Mouse (Mus musculus) forebrain, embryonic 13.5 days (tissue): ENCODE measurements at regions not wholly inside any gene's neighbourhood (a gene's known extent, or its start where the extent isn't known, plus 50 kb on each side); places are given as distances from the start of the nearest gene placed in this dataset.

Experiments
- ATAC-seq: fragments of 200-750 bp; cut with Nextera tagmentation; 2 replicates; pipeline ENCODE4 v1.8.0; 2017
- H3K27ac ChIP-seq: fragments of 300-500 bp; sonication (generic); 2 replicates; pipeline ENCODE4 v1.5.1; 2015; ENCODE audit warnings: inconsistent platforms, mild to moderate bottlenecking, moderate library complexity
- H3K27me3 ChIP-seq: fragments of 300-500 bp; sonication (generic); 2 replicates; pipeline ENCODE4 v1.6.1; 2015; ENCODE audit warnings: mild to moderate bottlenecking, inconsistent platforms
- H3K36me3 ChIP-seq: fragments of 300-500 bp; sonication (generic); 2 replicates; pipeline ENCODE4 v1.6.1; 2015; ENCODE audit warnings: mild to moderate bottlenecking, inconsistent platforms; ENCODE audit not compliant: poor library complexity, severe bottlenecking
- H3K4me1 ChIP-seq: fragments of 300-500 bp; sonication (generic); 2 replicates; pipeline ENCODE4 v1.6.1; 2015; ENCODE audit warnings: inconsistent platforms
- H3K4me2 ChIP-seq: fragments of 300-500 bp; sonication (generic); 2 replicates; pipeline ENCODE4 v1.6.1; 2015; ENCODE audit warnings: inconsistent platforms, mild to moderate bottlenecking, moderate library complexity
- H3K4me3 ChIP-seq: fragments of 300-500 bp; sonication (generic); 2 replicates; pipeline ENCODE4 v1.5.1; 2015; ENCODE audit warnings: mild to moderate bottlenecking, inconsistent platforms
- H3K9ac ChIP-seq: fragments of 300-500 bp; sonication (generic); 2 replicates; pipeline ENCODE4 v1.6.1; 2015; ENCODE audit warnings: mild to moderate bottlenecking, inconsistent platforms
- H3K9me3 ChIP-seq: fragments of 300-500 bp; sonication (generic); replicated peaks from 2 replicates; pipeline ENCODE4 v1.6.1; 2016; ENCODE audit warnings: inconsistent platforms
- WGBS: fragments of 180-500 bp; shearing (Covaris S2); methylation state at CpG from one replicate; pipeline ENCODE4 v1.1.7; 2015; 5-methylcytosine and 5-hydroxymethylcytosine counted together

DNA sequence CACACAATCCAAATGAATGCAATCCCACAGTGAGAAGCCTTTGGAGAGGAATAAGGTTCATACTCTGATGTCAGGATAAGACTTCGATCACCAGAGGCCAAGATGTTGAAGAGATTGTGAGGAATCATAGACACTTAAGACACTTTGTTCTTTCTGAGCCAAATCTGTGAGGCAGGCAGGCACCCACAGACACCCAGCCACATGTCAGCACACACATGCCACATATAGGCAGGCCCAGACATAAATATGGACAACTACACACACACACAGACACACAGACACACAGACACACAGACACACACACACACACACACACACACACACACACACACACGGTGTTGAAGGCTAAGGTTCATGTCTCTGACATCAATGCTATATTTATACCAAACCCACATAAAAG, 185.1 kb upstream of the Frmd6 start:
- Histone ChIP-seq H3K4me2 (no peak overlapping the region), H3K9me3 (no peaks in the 10 kb centered on the region), H3K36me3 (no peaks in the 10 kb centered on the region), H3K4me3 (no peak overlapping the region), H3K27ac (no peak overlapping the region), H3K4me1 (no peaks in the 10 kb centered on the region), H3K27me3 (no peaks in the 10 kb centered on the region), H3K9ac (no peak overlapping the region)
- ATAC-seq: no peak
- WGBS: 90% methylated on average over 2 of the region's 2 CpGs

DNA sequence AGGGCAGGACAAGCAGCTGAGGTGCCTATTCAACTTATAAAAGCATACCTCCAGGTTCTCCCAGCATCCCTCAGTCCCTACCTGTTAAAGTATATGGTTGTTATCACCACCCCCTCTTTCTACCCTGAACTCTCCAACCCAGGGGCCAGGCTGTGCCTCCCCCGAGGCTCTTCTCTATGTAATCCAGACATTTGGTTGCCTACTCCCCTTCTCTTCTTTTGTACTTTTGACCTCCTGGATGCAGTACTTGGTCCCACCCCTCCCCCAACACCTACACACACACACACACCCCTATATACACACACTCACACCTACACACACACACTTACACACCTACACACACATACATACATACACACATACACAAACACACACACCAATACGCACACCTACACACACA, 180.4 kb upstream of the Frmd6 start:
- Histone ChIP-seq H3K9me3 (no peaks in the 10 kb centered on the region), H3K4me2 (no peak overlapping the region), H3K27me3 (no peaks in the 10 kb centered on the region), H3K9ac (no peak overlapping the region), H3K4me3 (no peak overlapping the region), H3K36me3 (no peaks in the 10 kb centered on the region), H3K4me1 (no peaks in the 10 kb centered on the region), H3K27ac (no peak overlapping the region)
- no peak for ATAC-seq
- 93% methylated on average over 2 of the region's 2 CpGs for WGBS

DNA sequence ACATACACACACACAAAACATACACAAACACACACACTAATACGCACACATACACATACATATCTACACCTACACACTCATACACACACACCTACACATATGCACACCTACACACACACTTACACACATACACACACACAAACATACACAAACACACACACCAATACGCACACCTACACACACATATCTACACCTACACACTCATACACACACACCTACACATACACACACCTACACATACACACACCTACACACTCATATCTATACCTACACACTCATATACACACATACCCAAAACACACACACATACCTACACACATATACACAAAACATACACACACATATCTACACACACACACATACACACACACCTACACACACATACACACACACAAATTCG, 179.9 kb upstream of the Frmd6 start:
- WGBS: 66% methylated on average over 3 of the region's 3 CpGs
- ATAC-seq: no peak

DNA sequence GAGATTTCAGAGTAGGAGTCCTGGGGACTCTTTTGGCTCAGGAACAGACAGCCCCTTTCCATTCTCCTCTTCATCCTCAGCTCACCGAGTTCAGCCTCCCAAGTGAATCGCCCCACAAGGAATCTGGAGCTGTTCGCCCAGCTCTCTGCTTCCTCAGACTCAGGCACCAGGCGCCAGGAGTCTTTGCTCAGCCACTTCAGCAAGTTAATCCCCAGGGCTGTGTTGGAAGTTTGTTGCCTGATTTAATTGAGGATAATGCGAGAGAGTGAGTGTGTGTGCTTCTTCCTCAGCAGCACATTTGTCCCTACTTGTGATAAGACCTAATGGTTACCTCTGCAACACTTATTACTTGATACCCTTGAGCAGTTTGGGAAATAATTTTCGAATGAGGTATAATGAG, 177.8 kb upstream of the Frmd6 start:
- H3K27me3 ChIP-seq: no peaks in the 10 kb centered on the region
- no peaks in the 10 kb centered on the region for H3K36me3 ChIP-seq
- 35% methylated on average over 6 of the region's 6 CpGs for WGBS
- H3K27ac ChIP-seq: no peak overlapping the region
- H3K4me1 ChIP-seq: no peaks in the 10 kb centered on the region
- H3K9ac ChIP-seq: no peak overlapping the region
- H3K4me3 ChIP-seq: no peak overlapping the region
- H3K4me2 ChIP-seq: no peak overlapping the region
- no peak for ATAC-seq
- no peaks in the 10 kb centered on the region for H3K9me3 ChIP-seq

More for the DNA sequence above, 179.9 kb upstream of the Frmd6 start:
- Histone ChIP-seq H3K27ac (no peak overlapping the region), H3K27me3 (no peaks in the 10 kb centered on the region), H3K4me1 (no peaks in the 10 kb centered on the region), H3K9me3 (no peaks in the 10 kb centered on the region), H3K9ac (no peak overlapping the region), H3K4me3 (no peak overlapping the region), H3K4me2 (no peak overlapping the region), H3K36me3 (no peaks in the 10 kb centered on the region)

DNA sequence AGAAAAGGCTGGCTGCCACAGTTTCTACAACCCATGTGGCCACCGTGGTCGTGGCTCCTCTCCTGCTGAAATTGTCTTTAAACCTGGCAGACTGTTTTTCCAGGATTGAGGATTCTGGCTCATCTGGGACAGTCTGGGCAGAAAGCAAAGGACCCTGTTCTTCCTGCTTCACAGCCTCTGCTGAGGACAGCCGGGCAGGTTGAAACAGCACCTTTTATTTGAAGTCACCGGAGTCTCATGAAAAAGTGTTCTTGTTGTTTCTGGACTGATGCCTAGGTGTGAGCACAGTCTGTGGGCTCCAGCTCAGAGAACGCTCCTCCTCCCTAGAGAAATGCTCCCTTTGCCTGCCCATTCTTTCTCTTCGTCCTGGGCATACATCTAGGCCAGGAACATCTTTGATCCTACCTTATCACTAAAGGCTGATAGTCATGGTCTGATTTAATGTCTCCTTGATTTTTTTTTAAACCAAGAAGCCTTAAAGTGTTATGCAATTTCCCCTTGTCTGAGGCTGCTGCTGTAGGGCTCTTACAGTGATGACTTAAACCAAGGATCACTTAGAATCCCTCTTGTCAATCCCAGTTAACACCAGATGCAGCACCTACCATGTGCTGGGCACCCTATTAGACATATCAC, 177.0 kb upstream of the Frmd6 start:
- H3K27me3 ChIP-seq: no peaks in the 10 kb centered on the region
- H3K27ac ChIP-seq: no peak overlapping the region
- no peak overlapping the region for H3K9ac ChIP-seq
- H3K4me1 ChIP-seq: no peaks in the 10 kb centered on the region
- WGBS: 84% methylated on average over 6 of the region's 6 CpGs
- H3K4me3 ChIP-seq: no peak overlapping the region
- no peak for ATAC-seq
- no peaks in the 10 kb centered on the region for H3K9me3 ChIP-seq
- H3K36me3 ChIP-seq: no peaks in the 10 kb centered on the region
- no peak overlapping the region for H3K4me2 ChIP-seq

DNA sequence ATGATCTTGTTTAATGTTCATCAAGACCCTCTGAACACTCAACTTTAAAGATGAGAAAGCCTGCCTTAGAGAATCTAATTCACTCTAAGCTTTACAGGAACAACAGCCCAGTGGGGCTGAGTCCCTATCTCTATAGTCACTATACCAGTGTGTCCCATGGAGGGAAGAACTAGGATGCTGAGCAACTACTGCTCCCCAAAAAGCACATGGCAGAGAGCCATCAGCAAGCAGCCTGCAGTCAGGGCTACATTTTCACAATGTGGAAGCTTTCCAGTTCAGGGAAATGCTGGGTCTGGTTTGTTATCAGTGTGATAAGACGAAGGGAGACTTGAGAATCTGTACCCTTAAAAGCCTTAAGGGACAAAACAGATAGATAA, 176.5 kb upstream of the Frmd6 start:
- no peak for ATAC-seq
- H3K9me3 ChIP-seq: no peaks in the 10 kb centered on the region

DNA sequence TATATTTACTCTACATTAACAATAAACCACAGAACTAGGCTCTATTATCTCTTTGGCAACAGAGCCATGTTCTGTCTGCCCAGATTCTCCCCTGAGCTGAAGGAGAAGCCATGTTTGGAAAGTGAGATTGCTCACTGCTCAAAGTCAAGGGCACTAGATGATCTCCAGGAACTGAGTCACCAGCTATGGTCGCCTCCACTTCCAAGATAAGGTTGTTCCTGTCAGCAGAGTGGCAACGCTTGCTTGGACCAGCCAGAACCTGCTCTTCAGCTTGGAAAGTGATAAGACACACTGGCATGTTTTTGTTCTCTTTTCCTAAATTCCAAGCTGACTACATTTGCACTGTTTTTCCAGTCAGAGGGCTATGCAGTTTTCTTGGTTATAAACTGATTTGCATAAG, 175.6 kb upstream of the Frmd6 start:
- Histone ChIP-seq H3K36me3 (no peaks in the 10 kb centered on the region), H3K4me3 (no peak overlapping the region), H3K27ac (no peak overlapping the region), H3K4me1 (no peaks in the 10 kb centered on the region), H3K9me3 (no peaks in the 10 kb centered on the region), H3K9ac (no peak overlapping the region), H3K4me2 (no peak overlapping the region), H3K27me3 (no peaks in the 10 kb centered on the region)
- no peak for ATAC-seq
- 85% methylated on average over 2 of the region's 2 CpGs for WGBS

More for the DNA sequence above, 176.5 kb upstream of the Frmd6 start:
- Histone ChIP-seq H3K4me3 (no peak overlapping the region), H3K4me1 (no peaks in the 10 kb centered on the region), H3K27me3 (no peaks in the 10 kb centered on the region), H3K4me2 (no peak overlapping the region), H3K27ac (no peak overlapping the region), H3K36me3 (no peaks in the 10 kb centered on the region), H3K9ac (no peak overlapping the region)
- WGBS: 91% methylated on average over 1 of the region's 1 CpGs

DNA sequence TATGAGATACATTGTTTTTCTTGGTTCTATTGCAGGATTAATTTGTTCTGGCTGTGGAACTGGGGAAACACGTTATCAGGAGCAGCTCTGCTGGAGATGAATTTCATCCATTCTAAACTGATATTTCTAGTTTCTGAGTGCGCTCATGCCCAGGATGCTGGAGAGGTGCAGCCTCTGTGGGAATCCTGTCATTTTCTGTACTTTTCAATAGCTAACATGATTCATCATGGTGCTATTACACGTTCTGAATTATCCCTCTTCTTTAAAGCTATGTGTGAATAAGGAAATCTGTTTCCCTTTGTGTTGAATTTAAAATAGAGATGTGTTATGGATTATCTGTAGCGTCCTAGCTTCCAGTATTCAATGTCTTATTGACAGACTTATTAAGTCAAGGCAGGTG, 174.8 kb upstream of the Frmd6 start:
- Histone ChIP-seq H3K4me1 (no peaks in the 10 kb centered on the region), H3K27me3 (no peaks in the 10 kb centered on the region), H3K9ac (no peak overlapping the region), H3K4me2 (no peak overlapping the region), H3K27ac (no peak overlapping the region), H3K4me3 (no peak overlapping the region), H3K36me3 (no peaks in the 10 kb centered on the region), H3K9me3 (no peaks in the 10 kb centered on the region)
- 77% methylated on average over 4 of the region's 4 CpGs for WGBS
- no peak for ATAC-seq

DNA sequence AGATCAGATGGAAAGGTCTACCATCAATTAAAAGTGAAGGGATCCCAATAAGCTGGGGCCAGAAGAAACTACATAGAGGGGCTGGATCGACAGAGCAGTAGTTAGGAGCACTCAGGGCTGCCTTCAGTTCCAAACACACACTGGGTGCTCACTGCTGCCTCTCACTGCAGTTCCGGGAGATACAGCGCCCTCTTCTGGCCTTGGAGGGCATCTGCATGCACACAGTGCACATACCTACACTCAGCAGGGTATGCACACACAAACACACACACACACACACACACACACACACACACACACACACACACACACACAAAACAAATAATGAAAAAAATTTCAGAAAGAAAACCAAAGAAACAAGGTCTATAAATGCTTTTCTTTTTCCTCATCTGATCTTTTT, 172.6 kb upstream of the Frmd6 start:
- 87% methylated on average over 3 of the region's 3 CpGs for WGBS
- ATAC-seq: no peak
- Histone ChIP-seq H3K27ac (no peak overlapping the region), H3K4me3 (no peak overlapping the region), H3K9me3 (no peaks in the 10 kb centered on the region), H3K4me2 (no peak overlapping the region), H3K4me1 (no peaks in the 10 kb centered on the region), H3K27me3 (no peaks in the 10 kb centered on the region), H3K9ac (no peak overlapping the region), H3K36me3 (no peaks in the 10 kb centered on the region)

DNA sequence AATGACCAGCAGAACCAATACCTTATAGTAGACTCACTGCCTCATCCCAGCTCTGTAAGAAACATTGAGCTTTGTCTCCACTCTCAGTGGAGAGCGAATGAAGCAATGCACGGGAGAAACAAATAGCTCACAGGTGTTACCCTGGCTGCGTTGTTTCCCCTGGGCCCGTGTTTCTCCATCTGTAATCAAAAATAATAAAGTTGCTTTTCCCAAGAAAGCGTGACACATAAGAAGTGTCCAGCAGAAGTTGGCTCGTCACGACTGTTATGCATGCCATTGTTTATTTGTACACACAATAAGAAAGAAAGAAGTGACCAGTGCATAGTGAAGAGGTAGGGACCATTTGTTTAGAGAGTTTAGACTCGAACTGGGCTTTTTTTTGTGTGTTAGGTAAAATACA, 171.3 kb upstream of the Frmd6 start:
- Histone ChIP-seq H3K4me2 (no peak overlapping the region), H3K27ac (no peak overlapping the region), H3K36me3 (no peaks in the 10 kb centered on the region), H3K4me3 (no peak overlapping the region), H3K27me3 (no peaks in the 10 kb centered on the region), H3K4me1 (no peaks in the 10 kb centered on the region), H3K9ac (no peak overlapping the region), H3K9me3 (no peaks in the 10 kb centered on the region)
- no peak for ATAC-seq
- WGBS: 86% methylated on average over 8 of the region's 8 CpGs

DNA sequence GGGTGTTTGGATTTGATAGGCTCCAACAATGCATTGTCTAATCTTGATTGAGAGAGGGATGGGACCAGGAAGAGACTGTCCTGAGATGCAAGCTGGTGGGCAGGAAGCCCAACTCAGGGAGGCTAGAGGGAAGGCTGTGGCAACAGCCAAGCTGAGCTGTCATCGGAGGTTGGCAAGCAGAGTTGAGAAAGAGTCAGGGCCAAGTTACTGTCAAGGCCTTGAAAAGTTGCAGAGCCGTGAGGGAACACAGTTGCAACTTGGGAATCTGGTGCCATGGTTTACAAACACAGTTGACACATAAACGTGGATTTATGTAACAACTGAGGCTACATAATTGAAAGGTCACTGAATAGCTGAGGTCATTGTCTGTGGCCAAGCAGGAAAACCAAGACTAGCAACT, 170.8 kb upstream of the Frmd6 start:
- 82% methylated on average over 3 of the region's 3 CpGs for WGBS
- H3K4me1 ChIP-seq: no peaks in the 10 kb centered on the region
- no peaks in the 10 kb centered on the region for H3K9me3 ChIP-seq
- no peak overlapping the region for H3K4me2 ChIP-seq
- peak; percentile 50; the same call in 1 of the 2 replicates for ATAC-seq
- H3K36me3 ChIP-seq: no peaks in the 10 kb centered on the region
- no peak overlapping the region for H3K9ac ChIP-seq
- H3K4me3 ChIP-seq: no peak overlapping the region
- no peaks in the 10 kb centered on the region for H3K27me3 ChIP-seq
- no peak overlapping the region for H3K27ac ChIP-seq

DNA sequence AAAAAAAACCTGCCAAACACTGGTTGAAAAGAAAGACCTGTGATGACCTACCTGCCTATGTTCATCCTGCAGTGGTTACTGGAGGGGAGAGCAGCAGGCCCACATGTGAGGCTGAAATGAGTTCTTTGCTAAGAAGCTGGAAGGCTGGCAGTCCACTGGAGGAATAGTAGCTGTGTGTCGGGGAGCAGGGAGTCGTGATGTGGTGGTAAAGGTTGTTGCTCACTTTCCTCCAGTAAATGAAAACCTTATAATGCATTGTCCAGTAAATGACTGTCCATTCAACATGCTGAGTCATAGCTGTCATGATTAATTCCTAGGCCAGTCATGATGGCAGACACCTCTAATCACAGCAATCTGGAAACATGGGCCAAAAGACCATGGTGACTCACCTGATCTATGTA, 169.9 kb upstream of the Frmd6 start:
- 94% methylated on average over 2 of the region's 2 CpGs for WGBS

DNA sequence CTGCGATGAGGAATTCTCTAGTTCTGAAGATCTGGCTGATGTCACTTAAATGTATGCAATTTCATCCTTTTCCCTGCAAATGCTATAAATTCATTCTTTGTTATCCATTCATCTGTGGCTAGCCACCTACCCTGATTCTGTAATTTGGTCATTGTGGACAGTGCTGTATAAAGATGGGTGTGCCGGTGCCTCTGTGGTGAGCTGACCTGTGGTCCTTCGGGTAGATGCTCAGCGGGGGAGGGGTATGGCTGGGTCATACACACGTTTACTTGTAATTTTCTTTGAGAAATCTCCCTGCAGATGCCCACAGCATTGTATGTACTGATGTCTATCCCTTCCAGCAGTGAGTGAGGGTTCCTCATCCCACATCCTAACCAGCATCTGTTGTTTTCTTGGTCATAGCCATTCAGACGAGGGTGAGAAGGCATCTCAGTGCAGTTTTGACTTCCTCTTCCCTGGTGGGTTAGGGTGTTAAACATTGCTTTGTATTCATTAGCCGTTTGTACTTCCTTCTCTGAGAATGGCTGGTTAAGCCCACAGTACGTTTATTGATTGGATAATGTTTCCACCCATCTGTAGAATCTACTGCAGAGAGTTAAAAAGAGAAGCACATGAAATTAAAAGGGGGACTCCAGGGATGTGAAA, 169.3 kb upstream of the Frmd6 start:
- no peak overlapping the region for H3K27ac ChIP-seq

More for the DNA sequence above, 169.9 kb upstream of the Frmd6 start:
- H3K9ac ChIP-seq: no peak overlapping the region
- H3K4me1 ChIP-seq: no peaks in the 10 kb centered on the region
- H3K9me3 ChIP-seq: no peaks in the 10 kb centered on the region
- H3K36me3 ChIP-seq: no peaks in the 10 kb centered on the region
- H3K4me3 ChIP-seq: no peak overlapping the region
- H3K27me3 ChIP-seq: no peaks in the 10 kb centered on the region
- H3K4me2 ChIP-seq: no peak overlapping the region
- no peak overlapping the region for H3K27ac ChIP-seq
- ATAC-seq: no peak

More for the DNA sequence above, 169.3 kb upstream of the Frmd6 start:
- H3K9ac ChIP-seq: no peak overlapping the region
- H3K36me3 ChIP-seq: no peaks in the 10 kb centered on the region
- H3K9me3 ChIP-seq: no peaks in the 10 kb centered on the region
- 73% methylated on average over 8 of the region's 8 CpGs for WGBS
- no peaks in the 10 kb centered on the region for H3K4me1 ChIP-seq
- H3K4me2 ChIP-seq: no peak overlapping the region
- no peaks in the 10 kb centered on the region for H3K27me3 ChIP-seq
- H3K4me3 ChIP-seq: no peak overlapping the region
- no peak for ATAC-seq
